Mouse (Mus musculus): Measurements from ENCODE around the gene Fam198b. TPM values are rescaled to one million over a fixed set of nuclear protein-coding genes. Genes with fewer than 3 reads are reported as not detected.

Fam198b gene
- polyA plus RNA-seq, 1 experiment from 2014 or later = 31.0 TPM

- no peaks in the 10 kb centered on the region for H3K9me3 ChIP-seq (ENCODE audit: control insufficient read depth, low read length)
- WGBS = 64% methylated on average over 5 of the region's 5 CpGs
- no peaks in the 10 kb centered on the region for H3K27me3 ChIP-seq (ENCODE audit: control insufficient read depth, insufficient read depth, low read depth, low read length)
- no peak for ATAC-seq (ENCODE audit: low read depth)
- no peak overlapping the region for H3K4me2 ChIP-seq (ENCODE audit: low read depth, low read length)
- H3K4me3 ChIP-seq (ENCODE audit: low read length) = no peak overlapping the region
- H3K27ac ChIP-seq (ENCODE audit: low read length) = no peak overlapping the region
- no peak overlapping the region for H3K9ac ChIP-seq (ENCODE audit: low read length)
- H3K36me3 ChIP-seq (ENCODE audit: control insufficient read depth, insufficient read depth, low read length) = no peaks in the 10 kb centered on the region
- H3K4me1 ChIP-seq (replicated peaks; ENCODE audit: control insufficient read depth, insufficient read depth, low read length) = peaks cover 3% of the 10 kb centered on the region
Measured at GRCm38 (mm10) chr3:79928409-79928808, 44.1 kb downstream of the Fam198b start.

- H3K36me3 ChIP-seq (ENCODE audit: control insufficient read depth, insufficient read depth, low read length) = no peaks in the 10 kb centered on the region
- H3K9me3 ChIP-seq (ENCODE audit: control insufficient read depth, low read length) = no peaks in the 10 kb centered on the region
- 59% methylated on average over 6 of the region's 7 CpGs for WGBS
- no peaks in the 10 kb centered on the region for H3K27me3 ChIP-seq (ENCODE audit: control insufficient read depth, insufficient read depth, low read depth, low read length)
- no peak overlapping the region for H3K4me3 ChIP-seq (ENCODE audit: low read length)
- H3K9ac ChIP-seq (ENCODE audit: low read length) = no peak overlapping the region
- no peak overlapping the region for H3K4me2 ChIP-seq (ENCODE audit: low read depth, low read length)
- H3K4me1 ChIP-seq (replicated peaks; ENCODE audit: control insufficient read depth, insufficient read depth, low read length) = peaks cover 5% of the 10 kb centered on the region
- no peak overlapping the region for H3K27ac ChIP-seq (ENCODE audit: low read length)
- ATAC-seq (ENCODE audit: low read depth) = no peak
Measured at GRCm38 (mm10) chr3:79930141-79930744, 45.9 kb downstream of the Fam198b start.

GRCm38 (mm10) chr3:79936213-79936612 lies 51.9 kb downstream of the Fam198b start:
- WGBS = 57% methylated on average over 6 of the region's 6 CpGs
- Histone ChIP-seq H3K9me3 (ENCODE audit: control insufficient read depth, low read length) (no peaks in the 10 kb centered on the region), H3K36me3 (ENCODE audit: control insufficient read depth, insufficient read depth, low read length) (no peaks in the 10 kb centered on the region), H3K4me2 (ENCODE audit: low read depth, low read length) (no peak overlapping the region), H3K4me3 (ENCODE audit: low read length) (no peak overlapping the region), H3K9ac (ENCODE audit: low read length) (no peak overlapping the region), H3K27ac (ENCODE audit: low read length) (no peak overlapping the region; the same call in 1 of the 2 replicates), H3K4me1 (replicated peaks; ENCODE audit: control insufficient read depth, insufficient read depth, low read length) (0 out of 2 replicates have a peak, but pooled peaks cover 2% of the 10 kb centered on the region), H3K27me3 (ENCODE audit: control insufficient read depth, insufficient read depth, low read depth, low read length) (no peaks in the 10 kb centered on the region)
- no peak for ATAC-seq (ENCODE audit: low read depth)

GRCm38 (mm10) chr3:79936730-79937447 lies 52.6 kb downstream of the Fam198b start:
- Histone ChIP-seq H3K27ac (ENCODE audit: low read length) (no peak overlapping the region), H3K27me3 (ENCODE audit: control insufficient read depth, insufficient read depth, low read depth, low read length) (no peaks in the 10 kb centered on the region), H3K36me3 (ENCODE audit: control insufficient read depth, insufficient read depth, low read length) (no peaks in the 10 kb centered on the region), H3K4me1 (replicated peaks; ENCODE audit: control insufficient read depth, insufficient read depth, low read length) (0 out of 2 replicates have a peak, but pooled peaks cover 2% of the 10 kb centered on the region), H3K9me3 (ENCODE audit: control insufficient read depth, low read length) (no peaks in the 10 kb centered on the region), H3K4me3 (ENCODE audit: low read length) (no peak overlapping the region), H3K4me2 (ENCODE audit: low read depth, low read length) (no peak overlapping the region), H3K9ac (ENCODE audit: low read length) (no peak overlapping the region)
- ATAC-seq (ENCODE audit: low read depth) = no peak
- WGBS = 82% methylated on average over 3 of the region's 3 CpGs

- Histone ChIP-seq H3K4me2 (ENCODE audit: low read depth, low read length) (no peak overlapping the region), H3K36me3 (ENCODE audit: control insufficient read depth, insufficient read depth, low read length) (no peaks in the 10 kb centered on the region), H3K4me1 (replicated peaks; ENCODE audit: control insufficient read depth, insufficient read depth, low read length) (peaks cover 11% of the 10 kb centered on the region), H3K9ac (ENCODE audit: low read length) (no peak overlapping the region), H3K27ac (ENCODE audit: low read length) (no peak overlapping the region; the same call in 1 of the 2 replicates), H3K4me3 (ENCODE audit: low read length) (no peak overlapping the region), H3K9me3 (ENCODE audit: control insufficient read depth, low read length) (no peaks in the 10 kb centered on the region), H3K27me3 (ENCODE audit: control insufficient read depth, insufficient read depth, low read depth, low read length) (no peaks in the 10 kb centered on the region)
- 33% methylated on average over 1 of the region's 1 CpGs for WGBS
- ATAC-seq (ENCODE audit: low read depth) = peak; percentile 92
Measured at GRCm38 (mm10) chr3:79947736-79948135, 63.4 kb downstream of the Fam198b start.

GRCm38 (mm10) chr3:79948151-79948550 lies 63.8 kb downstream of the Fam198b start:
- H3K27ac ChIP-seq (ENCODE audit: low read length) = peak overlapping the region; percentile 84
- no peaks in the 10 kb centered on the region for H3K9me3 ChIP-seq (ENCODE audit: control insufficient read depth, low read length)
- H3K4me1 ChIP-seq (replicated peaks; ENCODE audit: control insufficient read depth, insufficient read depth, low read length) = peaks cover 16% of the 10 kb centered on the region
- no peak overlapping the region for H3K9ac ChIP-seq (ENCODE audit: low read length)
- 53% methylated on average over 2 of the region's 2 CpGs for WGBS
- no peaks in the 10 kb centered on the region for H3K36me3 ChIP-seq (ENCODE audit: control insufficient read depth, insufficient read depth, low read length)
- peak; percentile 30 for ATAC-seq (ENCODE audit: low read depth)
- no peak overlapping the region for H3K4me3 ChIP-seq (ENCODE audit: low read length)
- no peaks in the 10 kb centered on the region for H3K27me3 ChIP-seq (ENCODE audit: control insufficient read depth, insufficient read depth, low read depth, low read length)
- no peak overlapping the region for H3K4me2 ChIP-seq (ENCODE audit: low read depth, low read length)

- H3K9ac ChIP-seq (ENCODE audit: low read length) = no peak overlapping the region
- H3K4me2 ChIP-seq (ENCODE audit: low read depth, low read length) = no peak overlapping the region
- 34% methylated on average over 2 of the region's 2 CpGs for WGBS
- H3K9me3 ChIP-seq (ENCODE audit: control insufficient read depth, low read length) = no peaks in the 10 kb centered on the region
- H3K4me1 ChIP-seq (replicated peaks; ENCODE audit: control insufficient read depth, insufficient read depth, low read length) = peaks cover 11% of the 10 kb centered on the region
- no peak overlapping the region for H3K27ac ChIP-seq (ENCODE audit: low read length)
- peak; percentile 71 for ATAC-seq (ENCODE audit: low read depth)
- no peak overlapping the region for H3K4me3 ChIP-seq (ENCODE audit: low read length)
- no peaks in the 10 kb centered on the region for H3K27me3 ChIP-seq (ENCODE audit: control insufficient read depth, insufficient read depth, low read depth, low read length)
- H3K36me3 ChIP-seq (ENCODE audit: control insufficient read depth, insufficient read depth, low read length) = no peaks in the 10 kb centered on the region
Measured at GRCm38 (mm10) chr3:79953164-79953759, 68.9 kb downstream of the Fam198b start.

GRCm38 (mm10) chr3:79955262-79955661 lies 70.9 kb downstream of the Fam198b start:
- Histone ChIP-seq H3K27me3 (ENCODE audit: control insufficient read depth, insufficient read depth, low read depth, low read length) (no peaks in the 10 kb centered on the region), H3K27ac (ENCODE audit: low read length) (no peak overlapping the region), H3K4me2 (ENCODE audit: low read depth, low read length) (no peak overlapping the region), H3K4me3 (ENCODE audit: low read length) (no peak overlapping the region), H3K9me3 (ENCODE audit: control insufficient read depth, low read length) (no peaks in the 10 kb centered on the region), H3K9ac (ENCODE audit: low read length) (no peak overlapping the region), H3K36me3 (ENCODE audit: control insufficient read depth, insufficient read depth, low read length) (no peaks in the 10 kb centered on the region), H3K4me1 (replicated peaks; ENCODE audit: control insufficient read depth, insufficient read depth, low read length) (peaks cover 6% of the 10 kb centered on the region)
- 61% methylated on average over 3 of the region's 3 CpGs for WGBS
- ATAC-seq (ENCODE audit: low read depth) = no peak

GRCm38 (mm10) chr3:79956792-79957191 lies 72.5 kb downstream of the Fam198b start:
- no peak overlapping the region for H3K9ac ChIP-seq (ENCODE audit: low read length)
- H3K27me3 ChIP-seq (ENCODE audit: control insufficient read depth, insufficient read depth, low read depth, low read length) = no peaks in the 10 kb centered on the region
- no peak overlapping the region for H3K27ac ChIP-seq (ENCODE audit: low read length)
- H3K36me3 ChIP-seq (ENCODE audit: control insufficient read depth, insufficient read depth, low read length) = no peaks in the 10 kb centered on the region
- H3K4me2 ChIP-seq (ENCODE audit: low read depth, low read length) = no peak overlapping the region
- H3K9me3 ChIP-seq (ENCODE audit: control insufficient read depth, low read length) = no peaks in the 10 kb centered on the region
- no peak for ATAC-seq (ENCODE audit: low read depth)
- H3K4me1 ChIP-seq (replicated peaks; ENCODE audit: control insufficient read depth, insufficient read depth, low read length) = peaks cover 6% of the 10 kb centered on the region
- H3K4me3 ChIP-seq (ENCODE audit: low read length) = no peak overlapping the region
